Mouse (Mus musculus) E14TG2a.4 (cell line): ENCODE results near the gene Nr1i3.

Experiments
- CTCF ChIP-seq: conservative IDR thresholded peaks from 2 replicates; pipeline ENCODE4 v1.5.1; 2014; ENCODE audit warnings: low read length
- NANOG ChIP-seq: IDR thresholded peaks from 2 replicates; pipeline ENCODE4 v1.6.1; 2014; ENCODE audit warnings: borderline replicate concordance, low read length, mixed read lengths
- POU5F1 ChIP-seq: IDR thresholded peaks from 2 replicates; pipeline ENCODE4 v1.6.1; 2014; ENCODE audit warnings: low read length, borderline replicate concordance

DNA sequence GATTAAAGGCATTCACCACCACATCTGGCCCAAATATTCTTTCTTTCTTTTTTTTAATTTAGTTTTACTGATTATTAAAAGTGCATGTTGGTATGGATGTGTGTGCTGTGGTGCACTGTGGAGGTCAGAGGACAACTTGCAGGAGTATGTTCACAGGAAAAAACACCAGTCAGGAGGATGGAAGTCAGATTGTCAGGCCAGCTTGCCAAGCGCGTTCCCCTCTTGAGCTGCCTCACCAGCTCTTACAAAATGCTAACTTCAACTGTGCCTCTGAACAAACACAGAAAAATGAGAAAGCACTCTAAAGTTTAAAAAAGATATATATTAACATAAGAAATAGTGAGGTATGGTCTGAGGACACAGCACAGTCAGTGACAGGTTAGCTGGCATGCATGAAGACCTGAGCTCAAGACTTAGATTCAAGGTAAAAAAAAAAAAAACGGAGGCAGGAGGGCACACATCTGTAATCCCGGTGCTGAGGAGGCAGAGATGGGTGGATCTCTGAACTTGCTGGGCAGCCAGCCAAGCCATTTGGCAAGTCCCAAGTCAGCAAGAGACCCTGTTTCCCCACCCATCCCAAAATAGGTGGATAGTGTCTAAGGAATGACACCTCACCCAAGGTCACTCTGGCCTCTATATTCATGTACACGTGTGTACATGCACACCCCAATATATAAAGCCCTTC lies 34.1 kb upstream of the Nr1i3 start:
- TF ChIP-seq CTCF: no peak
- TF ChIP-seq POU5F1: no peak
- TF ChIP-seq NANOG: no peak
